Mouse (Mus musculus) large intestine, adult 2 months (tissue): ENCODE measurements at regions not wholly inside any gene's neighbourhood (a gene's known extent, or its start where the extent isn't known, plus 50 kb on each side); places are given as distances from the start of the nearest gene placed in this dataset.

Source experiments
- DNase-seq: peaks from one replicate; pipeline ENCODE4 v3.0.0-alpha.2; 2012; ENCODE audit warnings: low read depth, low spot score
- WGBS: fragments of 180-500 bp; shearing (Covaris S2); methylation state at CpG from one replicate; pipeline ENCODE4 v1.1.7; 2018; 5-methylcytosine and 5-hydroxymethylcytosine counted together

- 20% methylated on average over 6 of the region's 6 CpGs for WGBS
- DNase-seq, result no peak
Observed at GRCm38 (mm10) chr16:5493352-5493751, 237.6 kb upstream of the Eef2kmt start.

GRCm38 (mm10) chr16:5487259-5487658 is 231.5 kb upstream of the Eef2kmt start:
- 12% methylated on average over 3 of the region's 3 CpGs for WGBS

GRCm38 (mm10) chr16:5483337-5483736 is 227.6 kb upstream of the Eef2kmt start:
- WGBS, result 12% methylated on average over 6 of the region's 6 CpGs
- DNase-seq, result no peak

More at GRCm38 (mm10) chr16:5487259-5487658, 231.5 kb upstream of the Eef2kmt start:
- no peak for DNase-seq

- 64% methylated on average over 1 of the region's 1 CpGs for WGBS
- no peak for DNase-seq
Observed at GRCm38 (mm10) chr16:5480148-5480547, 224.4 kb upstream of the Eef2kmt start.

- DNase-seq, result no peak
Observed at GRCm38 (mm10) chr16:5478970-5479369, 223.2 kb upstream of the Eef2kmt start.

- no peak for DNase-seq
Observed at GRCm38 (mm10) chr16:5471321-5471720, 215.5 kb upstream of the Eef2kmt start.

GRCm38 (mm10) chr16:5467587-5467986 is 211.8 kb upstream of the Eef2kmt start:
- DNase-seq, result no peak
- 7% methylated on average over 3 of the region's 3 CpGs for WGBS

More at GRCm38 (mm10) chr16:5471321-5471720, 215.5 kb upstream of the Eef2kmt start:
- 22% methylated on average over 5 of the region's 5 CpGs for WGBS

- 54% methylated on average over 2 of the region's 2 CpGs for WGBS
- no peak for DNase-seq
Observed at GRCm38 (mm10) chr16:5466760-5467159, 211.0 kb upstream of the Eef2kmt start.

- DNase-seq, result no peak
- WGBS, result 46% methylated on average over 5 of the region's 5 CpGs
Observed at GRCm38 (mm10) chr16:5455352-5455965, 199.7 kb upstream of the Eef2kmt start.

GRCm38 (mm10) chr16:5454243-5454642 is 198.5 kb upstream of the Eef2kmt start:
- 35% methylated on average over 6 of the region's 6 CpGs for WGBS
- no peak for DNase-seq

GRCm38 (mm10) chr16:5452971-5453370 is 197.2 kb upstream of the Eef2kmt start:
- 52% methylated on average over 6 of the region's 6 CpGs for WGBS

GRCm38 (mm10) chr16:5445776-5446175 is 190.0 kb upstream of the Eef2kmt start:
- 62% methylated on average over 6 of the region's 6 CpGs for WGBS

More at GRCm38 (mm10) chr16:5452971-5453370, 197.2 kb upstream of the Eef2kmt start:
- DNase-seq, result no peak

GRCm38 (mm10) chr16:5444785-5445184 is 189.0 kb upstream of the Eef2kmt start:
- DNase-seq, result no peak
- WGBS, result 44% methylated on average over 2 of the region's 2 CpGs

More at GRCm38 (mm10) chr16:5445776-5446175, 190.0 kb upstream of the Eef2kmt start:
- no peak for DNase-seq

GRCm38 (mm10) chr16:5439717-5440116 is 183.9 kb upstream of the Eef2kmt start:
- WGBS, result 75% methylated on average over 2 of the region's 2 CpGs
- no peak for DNase-seq

GRCm38 (mm10) chr16:5438405-5438804 is 182.6 kb upstream of the Eef2kmt start:
- WGBS, result 81% methylated on average over 2 of the region's 2 CpGs
- no peak for DNase-seq

- no peak for DNase-seq
- 66% methylated on average over 5 of the region's 5 CpGs for WGBS
Observed at GRCm38 (mm10) chr16:5431689-5432088, 175.9 kb upstream of the Eef2kmt start.

- WGBS, result 75% methylated on average over 3 of the region's 3 CpGs
- DNase-seq, result no peak
Observed at GRCm38 (mm10) chr16:5431111-5431510, 175.3 kb upstream of the Eef2kmt start.

- DNase-seq, result no peak
- WGBS, result 50% methylated on average over 2 of the region's 2 CpGs
Observed at GRCm38 (mm10) chr16:5429466-5429865, 173.7 kb upstream of the Eef2kmt start.

- 71% methylated on average over 2 of the region's 2 CpGs for WGBS
- no peak for DNase-seq
Observed at GRCm38 (mm10) chr16:5425908-5426307, 170.1 kb upstream of the Eef2kmt start.

GRCm38 (mm10) chr16:5422041-5422440 is 166.3 kb upstream of the Eef2kmt start:
- 58% methylated on average over 6 of the region's 6 CpGs for WGBS
- DNase-seq, result no peak

GRCm38 (mm10) chr16:5421591-5421990 is 165.8 kb upstream of the Eef2kmt start:
- 82% methylated on average over 5 of the region's 5 CpGs for WGBS
- no peak for DNase-seq

GRCm38 (mm10) chr16:5419467-5419866 is 163.7 kb upstream of the Eef2kmt start:
- WGBS, result 74% methylated on average over 3 of the region's 3 CpGs
- no peak for DNase-seq
